Mouse (Mus musculus) embryo, embryonic 11 days (tissue): ENCODE measurements around the gene Scn8a.

Experiments
- DNase-seq: peaks from one replicate; pipeline ENCODE4 v3.0.0-alpha.2; 2015

Gene Scn8a

DNA sequence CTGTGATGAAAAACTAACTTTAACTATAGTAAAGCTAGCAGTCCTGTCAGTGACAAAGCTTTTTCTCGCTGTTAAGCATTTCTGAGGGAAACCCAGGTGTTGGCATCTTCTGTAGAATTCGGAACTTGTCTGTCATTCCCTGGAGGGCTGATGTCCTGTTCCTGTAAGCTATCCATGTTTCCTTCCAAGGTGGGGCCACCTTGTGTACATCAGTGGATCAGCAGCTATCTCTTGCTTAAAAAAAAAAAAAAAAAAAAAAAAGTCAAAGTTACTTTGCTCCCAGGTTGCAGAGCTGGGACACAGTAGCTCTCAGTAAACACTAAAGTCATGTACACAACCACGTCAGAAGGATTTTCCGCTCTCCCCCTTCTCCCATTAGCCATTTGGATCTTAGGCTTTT is 91.9 kb downstream of the Scn8a start:
- DNase-seq: no peak

DNA sequence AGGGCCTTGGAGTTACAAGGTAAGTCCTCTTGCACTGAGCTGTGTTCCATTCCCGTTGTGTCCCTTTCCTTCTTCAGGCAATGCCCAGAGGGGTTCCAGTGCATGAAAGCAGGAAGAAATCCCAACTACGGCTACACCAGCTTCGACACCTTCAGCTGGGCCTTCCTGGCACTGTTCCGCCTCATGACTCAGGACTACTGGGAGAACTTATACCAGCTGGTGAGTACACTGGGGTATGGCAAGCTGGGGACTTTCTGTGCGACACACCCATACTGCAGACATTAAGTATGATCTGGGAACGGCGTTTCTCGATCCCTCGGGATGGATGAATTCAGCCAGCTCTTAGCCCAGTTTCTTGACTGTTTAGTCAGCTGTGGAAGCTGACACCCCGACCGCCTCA is 101.8 kb downstream of the Scn8a start:
- no peak for DNase-seq

DNA sequence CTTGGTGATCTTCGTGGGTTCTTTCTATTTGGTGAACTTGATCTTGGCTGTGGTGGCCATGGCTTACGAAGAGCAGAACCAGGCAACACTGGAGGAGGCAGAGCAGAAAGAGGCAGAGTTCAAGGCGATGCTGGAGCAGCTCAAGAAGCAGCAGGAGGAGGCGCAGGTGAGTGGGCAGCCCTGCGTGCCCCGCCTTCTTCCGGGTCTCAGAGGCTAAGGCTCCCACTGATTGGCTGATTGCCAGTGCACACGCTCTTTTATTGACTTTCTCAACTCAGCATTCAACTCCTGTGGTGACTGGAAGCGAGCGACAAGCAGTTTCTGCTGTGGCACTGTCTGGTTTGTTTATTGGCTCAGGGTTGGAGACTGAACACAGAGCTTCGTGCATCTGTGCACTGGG is 103.1 kb downstream of the Scn8a start:
- no peak for DNase-seq

DNA sequence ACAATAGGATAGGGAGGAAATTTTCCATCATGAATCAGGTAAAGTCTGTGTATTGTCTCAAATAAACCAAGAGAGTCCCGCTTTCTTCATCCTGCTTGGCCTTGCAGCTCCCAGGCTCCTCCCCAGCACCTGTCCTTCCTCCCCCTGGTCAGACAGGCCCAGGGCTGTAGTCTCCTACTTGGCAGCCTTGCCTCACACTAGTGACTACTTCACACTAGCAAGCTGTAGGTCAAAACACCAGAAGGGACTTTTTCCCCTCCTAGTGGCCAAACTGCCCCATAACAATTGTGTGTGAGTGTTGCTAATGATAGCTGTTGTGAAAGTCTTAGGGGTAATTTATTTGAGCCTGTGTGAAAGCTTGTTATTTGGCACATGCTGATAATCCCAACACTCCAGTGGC is 105.0 kb downstream of the Scn8a start:
- no peak for DNase-seq

DNA sequence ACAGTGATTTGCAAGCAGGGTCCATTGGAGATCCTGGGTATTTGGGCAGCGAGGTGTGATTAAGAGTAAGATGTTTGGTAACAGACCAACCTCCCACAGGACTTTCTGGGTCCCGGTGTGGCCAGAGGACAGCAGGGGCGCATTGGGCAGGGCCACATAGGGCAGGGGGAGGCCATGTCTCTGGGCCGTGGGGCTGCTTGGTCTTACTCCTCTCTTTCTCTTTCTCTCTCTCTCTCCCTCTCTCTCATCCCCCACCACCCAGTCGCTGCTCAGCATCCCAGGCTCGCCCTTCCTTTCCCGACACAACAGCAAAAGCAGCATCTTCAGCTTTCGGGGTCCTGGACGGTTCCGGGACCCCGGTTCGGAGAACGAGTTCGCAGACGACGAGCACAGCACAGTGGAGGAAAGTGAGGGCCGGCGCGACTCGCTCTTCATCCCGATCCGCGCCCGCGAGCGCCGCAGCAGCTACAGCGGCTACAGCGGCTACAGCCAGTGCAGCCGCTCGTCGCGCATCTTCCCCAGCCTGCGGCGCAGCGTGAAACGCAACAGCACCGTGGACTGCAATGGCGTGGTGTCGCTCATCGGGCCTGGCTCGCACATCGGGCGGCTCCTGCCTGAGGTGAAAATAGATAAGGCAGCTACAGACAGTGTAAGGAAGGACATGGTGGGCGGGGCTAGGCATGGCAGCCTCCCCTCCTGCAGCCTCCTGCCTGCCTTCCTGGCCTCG is 113.9 kb downstream of the Scn8a start:
- peak; percentile 85 for DNase-seq

DNA sequence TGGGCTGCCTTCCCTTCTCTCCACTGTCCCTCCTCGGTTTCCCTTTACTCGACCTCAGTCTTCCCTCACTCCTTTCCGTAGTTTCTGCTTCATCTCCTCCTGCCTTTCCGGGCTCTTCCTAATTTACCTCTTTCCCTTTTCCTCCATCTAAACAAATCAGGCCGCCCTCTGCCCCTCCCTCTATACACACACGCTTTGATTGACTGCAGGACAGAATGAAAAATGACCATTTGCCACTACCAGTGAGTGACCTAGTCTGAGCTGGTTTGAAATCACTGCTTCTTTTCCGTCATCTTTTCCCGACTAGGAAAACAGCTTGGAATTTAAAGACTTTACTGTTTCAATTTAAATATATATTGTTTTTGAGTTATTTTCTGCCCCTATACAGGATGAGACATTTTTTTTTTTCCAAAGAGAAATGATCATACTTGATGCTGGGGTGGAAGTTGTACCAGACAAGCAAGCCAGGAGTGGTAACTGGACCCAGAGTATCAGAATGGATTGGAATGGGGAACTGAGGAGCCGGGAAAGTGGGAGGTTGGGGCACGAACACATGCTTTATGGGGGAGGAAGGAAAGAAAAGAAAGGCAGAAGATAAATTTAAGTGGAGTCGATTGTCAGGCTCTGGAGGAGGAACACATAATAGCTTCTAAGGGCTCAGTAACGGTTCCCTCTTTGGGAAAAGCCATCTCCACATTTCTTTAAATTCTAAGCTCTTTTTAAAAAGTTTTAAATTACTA is 114.7 kb downstream of the Scn8a start:
- no peak for DNase-seq

DNA sequence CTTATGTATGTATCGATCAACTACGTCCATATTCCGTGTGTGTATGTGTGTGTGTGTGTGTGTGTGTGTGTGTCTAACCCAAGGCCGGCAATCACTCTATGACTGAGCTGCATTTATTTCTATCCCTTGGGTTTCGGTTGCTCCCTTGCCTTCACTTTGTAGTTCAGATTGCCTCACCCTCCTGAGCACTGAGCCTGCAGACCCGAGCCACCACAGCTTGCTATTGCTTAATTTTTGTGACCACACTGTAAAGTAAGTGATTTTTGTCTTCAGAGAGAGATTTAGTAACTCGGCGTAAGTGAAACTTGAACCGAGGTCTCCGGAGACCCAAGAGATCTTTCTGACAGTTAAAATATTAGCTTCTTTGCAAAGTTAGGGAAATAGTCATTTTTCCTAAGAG is 116.8 kb downstream of the Scn8a start:
- no peak for DNase-seq

DNA sequence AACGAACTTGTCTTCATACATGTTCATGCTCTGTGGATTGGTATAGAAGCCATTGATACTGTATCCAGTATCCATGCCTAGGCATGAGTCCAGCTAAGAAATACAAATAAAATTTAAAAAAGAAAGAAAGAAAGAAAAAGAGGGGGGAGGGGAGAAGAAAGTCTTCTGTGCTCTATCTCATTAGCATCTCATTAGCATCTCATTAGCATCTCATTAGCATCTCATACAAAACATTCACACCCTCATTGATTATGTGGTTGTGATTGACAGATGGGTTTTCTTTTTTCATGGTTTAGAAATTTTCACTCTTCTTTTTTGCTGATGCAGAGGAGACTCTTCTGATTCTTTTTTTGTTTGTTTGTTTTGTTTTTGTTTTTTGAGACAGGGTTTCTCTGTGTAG is 117.4 kb downstream of the Scn8a start:
- DNase-seq: no peak

DNA sequence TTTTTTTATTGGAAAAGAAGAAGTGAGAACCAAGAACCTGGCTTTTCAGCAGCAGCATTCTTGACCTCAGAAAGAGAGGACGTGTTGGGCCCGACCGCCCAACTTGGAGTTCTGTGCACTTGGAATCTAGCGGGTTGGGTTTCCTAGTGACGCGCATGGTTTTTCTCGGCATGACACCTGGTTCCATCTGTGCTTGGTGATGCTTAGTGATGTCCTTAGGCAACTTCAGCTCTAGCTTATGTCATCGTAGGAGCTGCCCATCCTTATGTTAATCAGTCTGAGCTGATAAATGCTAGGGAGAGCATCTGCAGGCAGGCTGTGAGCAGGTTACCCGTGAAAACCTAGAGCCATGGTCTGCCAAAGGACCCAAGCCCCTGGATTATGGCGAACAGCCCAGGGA is 120.6 kb downstream of the Scn8a start:
- no peak for DNase-seq

DNA sequence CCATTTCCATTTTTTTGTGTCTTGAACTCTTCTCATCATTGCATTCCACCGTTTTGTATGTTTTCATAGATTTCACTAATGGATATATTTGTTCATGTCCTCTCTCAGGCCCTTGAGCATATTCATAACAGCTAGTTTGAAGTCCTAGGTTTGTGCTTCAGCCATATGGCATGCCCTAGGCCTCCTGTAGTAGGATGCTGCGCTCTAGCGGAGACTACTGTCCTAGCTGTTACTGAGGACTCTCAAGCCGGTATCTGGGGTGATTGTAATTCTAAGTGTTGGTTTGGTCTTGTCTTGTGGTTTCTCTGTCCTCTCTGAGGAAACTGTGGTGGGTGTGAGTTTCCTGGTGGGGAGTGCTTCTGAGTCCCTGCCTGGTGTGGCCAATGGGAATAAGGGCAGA is 127.4 kb downstream of the Scn8a start:
- DNase-seq: peak; percentile 74

DNA sequence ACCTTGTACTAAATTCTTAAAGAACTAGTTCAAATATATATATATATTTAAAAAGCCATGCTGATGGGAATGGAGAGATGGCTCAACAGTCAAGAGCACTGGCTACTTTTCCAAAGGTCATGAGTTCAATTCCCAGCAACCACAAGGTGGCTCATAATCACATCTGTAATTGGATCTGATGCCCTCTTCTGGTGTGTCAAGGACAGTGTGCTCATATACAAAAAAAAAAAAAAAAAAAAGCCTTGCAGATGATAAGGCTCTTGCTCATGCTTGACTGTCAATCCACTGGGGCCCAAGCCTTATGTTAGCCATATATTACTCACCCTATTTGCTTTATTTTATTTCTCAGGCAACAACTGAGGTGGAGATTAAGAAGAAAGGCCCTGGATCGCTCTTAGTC is 132.0 kb downstream of the Scn8a start:
- DNase-seq: no peak

DNA sequence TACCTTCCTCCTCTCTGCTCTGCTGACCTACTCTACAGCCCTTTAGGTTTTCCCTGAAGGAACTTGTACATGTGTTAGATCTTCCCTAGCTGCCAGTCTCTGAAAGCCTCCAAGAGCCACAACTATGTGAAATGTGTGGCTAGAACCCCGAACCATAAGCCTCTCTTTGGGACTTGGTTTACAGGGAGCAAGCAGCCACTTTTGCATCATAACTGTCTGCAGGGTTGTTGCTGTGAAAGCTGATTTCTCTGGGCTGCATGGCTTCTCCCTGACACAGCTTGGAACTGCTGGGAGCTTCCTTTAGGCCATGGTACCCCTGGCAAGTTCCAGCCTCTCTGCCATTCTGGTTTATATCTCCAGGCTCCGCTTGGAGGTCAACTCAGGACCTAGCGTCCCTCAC is 132.8 kb downstream of the Scn8a start:
- no peak for DNase-seq

DNA sequence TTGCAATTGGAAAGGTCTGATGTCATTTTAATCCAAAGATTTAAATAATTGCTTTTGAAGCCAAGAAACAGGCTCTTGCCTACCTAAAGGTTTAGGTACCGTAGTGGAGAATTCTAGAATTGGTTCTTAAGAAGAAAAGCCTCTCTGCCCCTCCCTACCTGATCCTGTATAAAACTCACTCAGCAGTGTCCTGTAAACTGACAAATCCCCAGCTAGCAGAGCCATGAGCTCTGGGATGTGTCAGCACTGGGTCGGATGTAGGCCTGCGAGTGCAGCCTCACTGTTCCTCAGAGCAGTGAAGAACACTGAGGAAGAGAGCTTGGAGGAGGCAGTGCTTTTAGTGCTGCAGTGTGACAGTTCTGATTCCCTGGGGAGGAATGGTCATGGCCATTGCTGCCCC is 134.9 kb downstream of the Scn8a start:
- no peak for DNase-seq

DNA sequence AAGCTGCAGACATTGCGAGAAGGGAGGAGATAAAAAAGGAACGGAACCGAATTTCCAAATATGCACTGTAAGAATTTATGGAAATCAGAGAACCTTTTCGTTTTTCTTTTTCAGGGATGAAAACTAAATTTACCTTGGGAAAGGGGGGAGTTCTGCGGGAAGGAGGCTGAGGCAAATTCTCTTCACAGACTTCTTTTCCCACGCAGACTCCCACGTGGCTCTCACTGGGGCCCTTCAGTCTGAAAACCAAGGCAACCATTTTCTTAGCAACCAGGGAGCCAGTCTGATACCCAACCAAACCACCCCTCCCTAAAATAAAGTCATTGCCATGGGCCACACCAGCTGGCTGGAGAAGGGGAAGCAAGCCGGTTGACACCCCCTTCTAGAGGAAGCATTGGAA is 136.1 kb downstream of the Scn8a start:
- no peak for DNase-seq

DNA sequence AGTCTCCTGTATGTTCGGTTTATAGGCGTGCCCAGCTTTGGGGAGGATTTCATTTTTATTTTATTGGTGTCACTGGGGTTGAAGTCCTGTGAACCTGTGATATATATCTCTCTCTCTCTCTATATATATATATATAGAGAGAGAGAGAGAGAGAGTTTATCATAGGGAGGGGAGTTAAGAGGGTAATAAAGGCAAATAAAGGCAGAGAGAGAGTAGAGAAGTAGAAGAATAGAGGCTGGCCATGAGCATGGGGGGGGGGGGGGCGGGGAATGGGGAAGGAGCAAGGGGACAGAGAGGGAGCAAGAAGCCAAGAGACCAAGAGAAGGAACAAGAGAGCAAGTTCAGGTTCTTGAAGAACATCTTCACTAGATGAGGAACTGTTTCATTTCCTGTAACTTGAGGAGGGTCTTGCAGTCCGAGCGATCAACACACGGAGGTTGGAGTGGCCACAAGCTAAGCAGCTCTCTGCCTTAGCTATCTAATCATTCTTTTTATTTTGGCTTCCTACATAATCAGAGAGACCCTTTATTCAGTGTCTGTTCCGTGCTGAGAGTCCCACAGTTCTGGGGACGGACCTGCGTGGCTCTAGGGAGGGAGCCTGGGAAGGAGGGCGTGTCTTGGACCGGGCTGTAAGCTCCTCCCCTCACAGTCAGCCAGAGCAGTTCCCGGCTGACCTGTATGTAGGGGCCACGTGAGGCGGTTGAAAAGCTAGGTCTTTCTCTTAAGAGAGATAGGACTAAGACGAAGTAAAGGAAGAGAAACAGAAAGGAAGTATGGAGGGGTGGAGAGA is 136.8 kb downstream of the Scn8a start:
- DNase-seq: peak; percentile 82

DNA sequence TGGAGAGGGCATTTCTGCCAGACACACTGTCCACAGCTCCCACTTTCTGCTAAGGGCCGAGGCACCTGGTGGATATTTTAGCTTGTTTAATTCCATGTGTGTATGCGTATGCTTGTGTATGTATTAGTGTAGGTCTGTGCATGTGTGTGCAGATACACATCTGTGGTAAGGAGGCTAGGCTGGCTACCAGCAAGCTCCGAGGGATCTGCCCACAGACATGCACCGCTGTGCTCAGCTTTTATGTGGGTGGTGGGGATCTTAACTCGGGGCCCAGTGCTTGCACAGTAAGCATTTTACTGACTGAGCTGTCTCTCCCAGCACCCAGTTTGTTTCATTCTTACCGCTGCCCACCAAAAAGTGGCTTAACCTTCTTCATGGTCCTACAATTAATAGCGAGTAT is 137.6 kb downstream of the Scn8a start:
- no peak for DNase-seq

DNA sequence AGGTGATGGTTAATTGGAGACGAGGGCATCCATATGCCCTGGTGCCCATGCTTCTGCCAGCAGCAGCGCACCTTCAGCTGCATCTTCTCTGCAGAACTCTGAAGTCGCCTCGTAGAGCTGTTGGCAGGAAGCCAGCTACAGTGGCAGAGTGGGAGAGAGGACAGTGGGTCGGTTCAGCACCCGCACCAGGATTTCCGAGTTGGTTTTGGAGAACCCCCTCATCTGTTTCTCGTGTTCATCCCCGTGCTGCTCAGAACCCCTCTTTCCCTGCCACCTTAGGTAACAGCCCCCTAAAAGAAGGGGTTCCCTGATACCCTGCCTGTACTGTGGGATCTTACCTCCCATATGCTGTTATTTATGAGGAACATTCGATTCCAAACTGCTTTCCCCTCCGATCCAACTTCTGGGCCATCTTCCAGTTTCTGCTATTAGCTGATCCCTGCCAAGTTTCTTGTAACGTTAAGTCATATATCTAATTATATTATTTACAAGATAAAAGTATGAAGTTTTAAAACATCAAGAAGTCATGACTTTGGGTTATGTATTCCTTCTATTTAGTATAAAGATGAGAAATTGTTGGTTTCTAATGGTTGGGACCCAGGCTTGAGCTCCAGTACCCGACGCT is 138.8 kb downstream of the Scn8a start:
- no peak for DNase-seq

DNA sequence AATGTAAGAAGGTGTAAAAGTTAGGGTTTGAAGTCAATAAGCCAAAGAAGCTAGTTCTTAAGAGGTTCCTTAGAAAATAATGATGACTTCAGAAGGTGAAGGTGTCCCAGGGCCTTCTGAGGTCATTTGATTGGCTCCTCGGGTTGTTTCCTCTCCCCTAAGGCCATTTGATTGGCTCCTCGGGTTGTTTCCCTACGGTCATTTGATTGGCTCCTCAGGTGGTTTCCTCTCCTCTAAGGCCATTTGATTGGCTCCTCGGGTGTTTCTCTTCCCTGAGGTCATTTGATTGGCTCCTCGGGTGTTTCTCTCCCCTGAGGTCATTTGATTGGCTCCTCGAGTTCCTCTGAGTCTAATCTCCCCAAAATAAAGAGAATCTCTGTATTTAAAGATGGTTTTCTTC is 141.7 kb downstream of the Scn8a start:
- no peak for DNase-seq

DNA sequence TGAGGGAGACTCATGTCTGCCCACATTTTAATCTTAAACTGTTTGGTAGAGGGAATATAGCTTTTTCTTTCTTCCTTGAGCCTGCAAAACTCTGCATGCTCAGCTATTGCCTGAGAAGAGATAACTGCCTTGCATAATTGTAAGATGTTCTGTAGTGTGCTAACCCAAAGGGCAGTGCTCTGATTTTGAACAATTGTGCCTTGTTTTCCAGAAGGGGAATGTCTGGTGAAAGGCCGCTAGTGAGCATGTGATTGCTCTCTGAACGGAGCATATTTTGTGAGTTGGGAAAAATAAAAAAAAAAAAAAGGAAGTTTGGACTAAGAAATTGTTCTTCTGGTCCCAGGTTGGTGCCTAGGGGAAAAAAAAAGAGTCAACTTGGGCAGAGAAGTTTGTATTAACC is 159.3 kb downstream of the Scn8a start:
- DNase-seq: no peak

DNA sequence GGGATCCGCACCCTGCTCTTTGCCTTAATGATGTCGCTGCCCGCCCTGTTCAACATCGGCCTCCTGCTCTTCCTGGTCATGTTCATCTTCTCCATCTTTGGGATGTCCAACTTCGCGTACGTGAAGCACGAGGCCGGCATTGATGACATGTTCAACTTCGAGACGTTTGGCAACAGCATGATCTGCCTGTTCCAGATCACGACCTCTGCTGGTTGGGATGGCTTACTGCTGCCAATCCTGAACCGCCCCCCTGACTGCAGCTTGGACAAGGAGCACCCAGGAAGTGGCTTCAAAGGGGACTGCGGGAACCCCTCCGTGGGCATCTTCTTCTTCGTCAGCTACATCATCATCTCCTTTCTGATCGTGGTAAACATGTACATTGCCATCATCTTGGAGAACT is 170.0 kb downstream of the Scn8a start:
- DNase-seq: peak; percentile 50

DNA sequence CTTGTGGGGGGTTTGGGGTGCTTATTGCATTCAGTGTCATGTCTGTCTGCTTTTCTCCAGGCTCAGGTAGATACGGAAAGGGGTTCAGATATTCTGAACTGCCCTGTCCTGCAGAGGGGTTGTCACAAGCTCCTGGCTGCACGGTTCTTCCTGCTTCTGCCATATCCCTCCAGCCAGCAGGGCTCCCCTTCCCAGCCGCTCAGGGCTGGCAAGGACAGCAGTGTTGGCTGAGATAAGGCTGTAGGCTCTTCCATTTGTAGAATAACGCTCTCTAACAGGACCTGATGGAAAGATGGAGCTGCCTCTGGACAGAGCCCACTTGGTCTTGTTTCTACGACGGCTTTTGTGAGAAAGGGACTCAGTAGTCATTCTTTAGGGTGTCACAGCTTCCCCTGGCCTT is 172.3 kb downstream of the Scn8a start:
- no peak for DNase-seq

DNA sequence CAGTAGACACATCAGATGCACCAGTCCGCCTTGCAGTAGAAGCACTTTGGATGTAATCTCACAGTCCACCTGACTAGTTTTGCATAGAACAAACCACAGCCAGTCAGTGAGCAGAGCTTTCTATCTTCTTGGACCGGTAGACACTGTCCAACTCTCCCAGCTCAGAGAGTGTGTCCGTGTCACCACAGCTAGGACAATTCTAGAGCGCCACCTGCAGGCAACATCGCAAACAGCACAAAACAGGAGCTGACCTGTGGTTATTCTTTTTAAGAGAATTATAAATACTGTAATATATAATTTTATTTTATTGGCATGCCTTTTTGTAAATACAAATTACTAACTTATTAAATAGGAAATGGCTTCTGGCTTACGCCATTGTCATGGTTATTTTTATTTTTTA is 173.0 kb downstream of the Scn8a start:
- DNase-seq: peak; percentile 77

DNA sequence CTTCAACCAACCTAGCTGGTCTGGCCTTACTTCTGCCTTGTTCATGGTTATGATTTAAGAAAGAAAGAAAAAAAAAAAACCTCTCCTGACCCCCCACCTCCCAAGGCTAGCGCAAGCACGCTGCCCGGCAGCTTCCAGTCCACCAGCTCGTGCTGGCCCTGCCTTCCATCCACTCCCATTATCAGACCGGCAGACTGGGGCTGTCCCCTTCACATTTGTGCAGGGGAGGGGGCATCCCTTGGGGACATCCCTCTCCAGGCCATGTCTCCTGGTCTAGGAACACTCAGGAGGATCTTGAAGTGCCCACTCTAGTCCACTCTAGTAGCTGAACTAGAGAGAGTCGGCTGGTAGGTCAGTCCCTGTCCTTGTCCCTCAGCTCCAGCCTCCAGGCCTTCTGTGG is 174.9 kb downstream of the Scn8a start:
- DNase-seq: no peak
